Mouse (Mus musculus): ENCODE measurements around the gene Adamts2.
A peak's percentile ranks its signal among the peaks of the same experiment; 100 is the strongest.

The Adamts2 gene

DNA sequence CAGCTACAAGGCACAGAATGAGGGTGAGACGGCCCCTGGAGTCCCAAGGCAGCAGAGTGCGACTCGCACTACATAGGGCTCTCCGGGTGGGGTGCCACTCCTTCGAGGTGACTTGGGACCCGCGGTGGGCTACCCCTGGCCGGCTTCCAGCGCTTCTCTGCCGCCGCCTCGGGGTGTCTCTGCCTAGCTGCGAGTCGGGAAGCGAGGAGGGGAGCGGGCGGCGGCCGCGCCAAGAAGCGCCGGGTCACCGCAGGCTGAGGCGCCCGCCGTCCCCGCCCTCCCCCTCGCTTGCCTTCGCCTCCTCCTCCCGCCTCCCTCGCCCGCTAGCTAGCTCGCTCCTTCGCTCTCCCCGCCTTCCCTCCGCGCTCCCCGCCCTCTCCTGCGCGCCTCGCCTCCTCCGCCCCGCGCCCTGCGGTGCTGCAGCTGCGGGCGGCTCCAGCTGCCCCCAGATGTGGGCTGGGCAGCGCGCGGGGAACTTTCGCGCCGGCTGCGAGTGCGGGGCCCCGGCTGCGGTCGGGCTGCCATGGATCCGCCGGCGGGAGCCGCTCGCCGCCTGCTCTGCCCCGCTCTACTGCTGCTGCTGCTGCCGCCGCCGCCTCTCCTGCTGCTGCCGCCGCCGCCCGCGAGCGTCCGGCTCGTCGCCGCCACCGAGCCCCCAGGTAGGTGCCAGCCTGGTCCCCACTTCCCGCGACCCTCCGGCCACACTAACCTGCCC, at the start of gene Adamts2:
Gene Adamts2 (plus strand): TSS at position 444 of the 715 bp plus-strand sequence.
- peak; percentile 89 for DNase-seq

DNA sequence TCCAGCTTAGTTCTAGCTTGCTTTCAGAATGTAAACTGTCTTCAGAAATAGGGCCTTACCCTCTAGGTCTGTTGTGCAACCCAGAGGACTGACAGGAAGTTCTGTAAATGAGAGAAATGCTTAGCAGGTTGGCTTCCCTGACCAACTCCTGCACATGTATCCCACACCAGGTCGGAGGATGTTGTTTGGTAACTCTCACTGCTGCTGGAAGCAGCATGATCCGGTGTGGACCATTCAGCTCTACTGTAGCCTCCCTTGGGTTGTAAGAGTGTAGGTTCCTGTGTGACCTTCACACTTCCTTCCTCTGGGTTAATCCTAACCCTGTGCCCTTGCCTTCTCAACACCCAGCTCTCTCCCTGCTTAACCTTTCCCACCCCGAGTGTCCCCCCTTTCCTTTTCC, 44.8 kb upstream of the Adamts2 start:
- no peak for DNase-seq

DNA sequence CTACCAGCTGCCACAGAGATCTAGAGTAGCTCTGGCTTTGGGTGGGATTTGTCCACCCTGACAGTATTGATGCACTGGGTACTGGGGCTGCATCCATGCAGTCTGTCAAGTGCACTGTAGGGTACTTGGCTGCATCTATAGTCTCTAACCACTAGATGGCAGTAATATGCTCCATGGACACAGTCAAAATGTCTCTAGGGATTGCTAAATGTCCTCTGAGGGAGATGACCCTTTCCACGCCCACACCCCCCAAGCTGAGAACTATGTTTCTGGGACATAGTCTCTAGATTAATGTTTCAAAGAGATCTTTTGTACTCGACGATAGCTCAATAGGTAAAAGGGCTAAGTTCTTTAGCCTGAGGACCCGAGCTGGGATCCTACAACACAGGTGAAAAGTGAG, 42.8 kb upstream of the Adamts2 start:
- DNase-seq = peak; percentile 70

DNA sequence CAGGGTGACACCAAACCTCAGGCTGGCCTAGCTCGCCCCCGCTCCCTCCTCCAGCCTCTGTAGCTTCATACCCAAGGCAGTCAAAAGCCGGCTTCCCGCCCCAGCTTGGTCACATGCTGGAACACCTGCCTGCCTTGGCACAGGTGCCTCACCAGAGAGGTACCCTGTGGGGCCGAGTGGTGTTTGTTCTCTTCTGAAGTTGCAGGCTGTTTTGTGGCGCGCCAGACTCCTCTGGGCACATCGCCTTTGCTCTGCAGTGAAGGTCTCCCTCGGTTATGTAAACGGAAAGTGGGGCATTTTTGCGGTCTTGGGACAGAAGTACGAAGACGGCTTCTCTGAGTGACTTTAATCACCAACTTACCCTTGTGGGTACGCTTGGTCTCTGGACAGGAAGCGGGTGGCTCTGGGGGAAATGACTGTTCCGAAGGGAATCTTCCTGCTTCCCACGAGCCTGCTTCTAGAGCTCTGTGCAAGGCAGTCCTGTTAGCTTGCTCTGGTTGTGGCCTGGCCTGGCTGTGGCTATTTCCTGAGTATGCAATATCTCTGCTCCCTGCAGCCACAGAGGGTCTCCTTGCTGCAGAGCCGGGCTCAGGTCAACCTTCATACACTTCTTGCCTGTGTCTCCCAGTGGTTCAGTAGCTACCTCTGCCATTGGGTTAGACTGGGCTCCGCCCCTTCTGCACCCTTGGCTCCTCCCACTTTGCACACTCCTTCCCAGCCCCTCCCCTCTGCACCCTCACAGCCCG, 36.2 kb upstream of the Adamts2 start:
- DNase-seq = no peak

DNA sequence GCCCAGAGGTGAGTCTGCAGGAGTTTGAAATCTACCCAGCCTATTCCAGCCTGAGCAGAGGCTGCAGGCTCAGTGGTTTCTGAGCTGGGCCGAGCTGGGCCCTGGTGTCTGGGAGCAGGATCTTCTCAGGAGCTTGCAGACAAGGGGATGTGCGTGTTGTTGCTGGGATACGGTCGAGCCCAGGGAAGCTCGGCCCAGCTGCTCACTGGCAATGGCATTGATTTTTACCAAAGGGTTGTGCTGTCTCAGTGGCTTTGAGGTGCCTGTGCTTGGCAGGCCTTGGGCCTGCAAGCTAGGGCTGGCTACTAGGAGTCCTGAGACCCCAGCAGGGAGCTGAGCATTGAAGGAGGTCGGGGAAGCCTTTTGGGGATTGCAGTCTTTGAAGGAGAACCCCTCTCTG, 30.4 kb upstream of the Adamts2 start:
- DNase-seq = no peak

DNA sequence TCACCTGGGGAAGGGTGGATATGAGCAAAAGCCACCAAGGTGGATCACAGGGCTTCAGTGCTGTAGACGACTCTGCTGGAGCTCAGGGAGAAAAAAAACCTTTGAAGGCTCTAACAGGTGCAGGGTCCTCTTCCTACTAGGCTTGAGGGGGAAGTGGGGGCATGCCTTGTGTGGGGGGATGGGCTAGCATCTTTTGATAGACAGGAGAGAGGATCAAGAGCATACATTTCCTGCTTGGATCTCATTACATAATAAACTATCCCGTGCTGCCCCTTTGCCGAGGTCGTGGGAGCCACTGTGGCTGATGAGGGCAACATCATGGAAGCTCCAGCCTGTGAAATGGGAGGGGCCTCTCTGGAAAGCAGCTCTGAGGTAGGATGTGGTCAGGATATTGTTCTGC, 25.4 kb upstream of the Adamts2 start:
- DNase-seq = no peak

DNA sequence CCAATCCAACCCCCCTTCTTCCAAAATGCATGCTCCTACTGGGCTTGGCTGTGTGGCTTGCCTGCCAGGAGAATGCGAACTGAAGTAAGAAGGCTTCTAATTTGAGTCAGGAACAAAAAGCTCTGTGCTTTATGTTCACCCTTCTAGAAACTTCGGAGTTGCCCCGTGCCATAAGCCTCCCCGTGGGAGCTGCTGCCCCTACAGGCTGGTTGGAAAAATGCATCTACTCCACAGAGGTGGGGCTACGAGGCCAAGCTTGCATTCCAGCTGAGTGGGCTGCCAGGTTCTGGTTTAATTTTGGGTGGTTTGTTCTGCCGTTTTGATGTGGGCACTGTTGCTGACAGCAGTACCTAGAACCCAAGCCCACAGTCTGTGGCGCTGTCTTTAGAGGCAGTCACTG, 14.9 kb upstream of the Adamts2 start:
- DNase-seq = peak; percentile 56

DNA sequence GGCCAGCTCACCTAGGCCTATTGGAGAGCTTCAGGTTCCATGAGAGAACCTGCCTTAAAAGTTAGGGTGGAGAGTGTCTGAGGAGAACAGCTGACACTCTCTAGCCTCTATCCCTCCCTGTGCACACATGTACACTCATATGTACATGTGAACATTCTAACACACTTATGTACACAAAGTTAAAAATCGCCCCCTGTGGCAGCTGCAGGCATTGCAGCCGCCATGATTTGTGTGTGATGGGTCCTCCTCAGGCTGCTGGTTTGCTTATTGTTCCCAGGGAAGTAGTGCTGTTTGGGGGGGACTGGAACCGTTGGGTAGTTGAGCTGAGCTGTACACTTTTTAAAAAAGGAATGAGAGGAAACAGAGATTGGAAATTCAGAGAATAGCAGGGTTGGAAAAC, 14.1 kb upstream of the Adamts2 start:
- peak; percentile 76 for DNase-seq

DNA sequence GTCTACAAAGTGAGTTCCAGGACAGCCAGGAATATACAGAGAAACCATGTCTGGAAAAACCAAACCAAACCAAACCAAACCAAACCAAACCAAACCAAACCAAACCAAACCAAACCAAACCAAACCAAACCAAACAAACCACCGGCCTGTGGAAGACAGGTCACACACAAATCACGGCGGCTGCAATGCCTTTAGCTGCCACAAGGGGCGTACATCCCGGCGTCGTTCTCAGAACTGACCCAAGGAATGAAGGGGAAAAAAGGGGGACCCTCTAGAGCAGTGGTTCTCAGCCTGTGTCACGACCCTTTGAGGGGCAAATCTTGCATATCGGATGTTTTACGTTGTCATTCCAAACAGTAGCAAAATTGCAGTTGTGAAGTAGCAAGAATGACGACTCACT, 12.8 kb upstream of the Adamts2 start:
- DNase-seq = peak; percentile 48

DNA sequence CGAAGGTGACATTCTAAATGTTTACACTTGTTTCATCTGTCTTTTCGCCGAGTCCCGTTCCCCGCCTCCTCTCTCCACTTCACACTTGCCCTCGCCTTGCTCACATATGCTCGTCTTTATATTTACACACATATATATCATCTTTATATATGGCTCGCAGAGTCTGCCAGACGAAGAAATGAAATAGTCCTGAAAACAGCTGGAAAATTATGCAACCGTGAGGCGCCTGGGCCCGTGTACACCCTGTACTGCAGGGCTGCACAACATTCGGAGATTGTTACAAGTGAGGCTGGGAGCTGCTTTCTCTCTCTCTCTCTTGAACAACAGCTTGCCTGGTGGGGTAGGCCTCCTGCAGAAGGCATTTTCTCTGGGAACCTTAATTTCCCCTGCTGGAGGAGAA, 10.8 kb upstream of the Adamts2 start:
- no peak for DNase-seq

DNA sequence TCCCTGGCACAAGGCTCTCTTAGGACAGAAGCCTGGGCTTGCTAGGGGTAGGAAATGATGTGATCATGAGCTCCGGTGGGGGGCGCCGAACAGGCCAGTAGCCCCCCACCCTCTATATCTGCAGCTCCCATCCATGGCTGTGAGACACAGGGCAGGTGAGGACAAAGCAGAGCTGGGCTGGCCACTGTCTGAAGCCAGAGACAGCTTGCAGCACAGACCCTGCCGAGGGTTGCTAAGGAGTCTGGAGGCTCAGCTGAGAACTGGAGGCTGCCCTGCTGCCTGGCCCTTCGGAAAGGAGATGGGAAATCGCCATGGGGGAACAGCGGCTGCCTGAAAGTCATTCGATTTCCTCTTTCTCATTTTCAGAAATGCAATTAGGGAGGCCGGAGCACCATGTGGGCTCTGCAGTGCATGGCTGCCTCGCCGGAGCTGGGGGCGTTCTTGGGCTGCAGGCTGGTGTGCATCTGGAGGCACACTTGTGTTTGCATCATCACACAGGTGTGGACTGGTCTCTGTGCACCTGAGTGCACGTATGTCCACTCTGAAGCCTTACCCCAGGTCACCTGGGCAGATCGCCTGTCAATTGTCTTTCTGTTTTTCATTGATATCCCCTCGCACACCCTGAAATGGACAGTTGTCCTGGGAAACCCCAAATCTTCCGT, 8.9 kb upstream of the Adamts2 start:
- DNase-seq = no peak

DNA sequence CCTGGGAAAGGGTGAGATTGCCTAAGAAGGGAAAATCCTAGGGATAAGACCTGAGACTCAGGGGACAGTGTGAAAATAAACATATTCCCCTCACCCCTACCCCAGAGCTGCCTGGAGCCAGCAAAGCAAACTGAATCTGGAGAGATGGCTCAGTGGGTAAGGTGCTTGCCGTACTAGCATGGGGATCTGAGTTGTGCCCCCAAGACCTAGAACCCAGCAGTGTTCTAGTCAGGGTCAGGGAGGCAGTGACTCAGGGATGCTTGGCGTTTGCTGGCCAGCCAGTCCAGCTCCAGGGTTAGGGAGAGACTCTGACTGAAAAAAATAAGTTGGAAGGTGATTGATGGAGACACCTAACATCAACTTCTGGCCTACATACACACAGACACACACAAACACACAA, 5.3 kb upstream of the Adamts2 start:
- no peak for DNase-seq

DNA sequence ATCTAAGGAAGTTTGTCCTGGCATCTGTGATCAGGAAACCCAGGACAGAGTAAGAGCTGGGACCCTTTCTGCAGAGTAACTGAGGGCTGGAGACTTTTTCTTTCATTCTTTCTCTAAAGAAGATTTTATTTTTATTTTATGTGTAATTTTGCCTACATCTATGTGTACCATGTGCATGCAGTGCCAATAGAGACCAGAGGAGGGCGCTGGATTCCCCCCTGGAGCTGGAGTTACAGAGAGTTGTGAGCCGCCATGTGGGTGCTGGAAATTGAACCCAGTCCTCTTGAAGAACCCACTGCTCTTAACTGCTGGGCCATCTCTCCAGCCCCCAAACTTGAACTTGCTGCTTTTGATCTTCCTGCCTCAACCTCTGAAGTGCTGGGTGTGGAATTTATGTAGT, 2.7 kb upstream of the Adamts2 start:
- no peak for DNase-seq

DNA sequence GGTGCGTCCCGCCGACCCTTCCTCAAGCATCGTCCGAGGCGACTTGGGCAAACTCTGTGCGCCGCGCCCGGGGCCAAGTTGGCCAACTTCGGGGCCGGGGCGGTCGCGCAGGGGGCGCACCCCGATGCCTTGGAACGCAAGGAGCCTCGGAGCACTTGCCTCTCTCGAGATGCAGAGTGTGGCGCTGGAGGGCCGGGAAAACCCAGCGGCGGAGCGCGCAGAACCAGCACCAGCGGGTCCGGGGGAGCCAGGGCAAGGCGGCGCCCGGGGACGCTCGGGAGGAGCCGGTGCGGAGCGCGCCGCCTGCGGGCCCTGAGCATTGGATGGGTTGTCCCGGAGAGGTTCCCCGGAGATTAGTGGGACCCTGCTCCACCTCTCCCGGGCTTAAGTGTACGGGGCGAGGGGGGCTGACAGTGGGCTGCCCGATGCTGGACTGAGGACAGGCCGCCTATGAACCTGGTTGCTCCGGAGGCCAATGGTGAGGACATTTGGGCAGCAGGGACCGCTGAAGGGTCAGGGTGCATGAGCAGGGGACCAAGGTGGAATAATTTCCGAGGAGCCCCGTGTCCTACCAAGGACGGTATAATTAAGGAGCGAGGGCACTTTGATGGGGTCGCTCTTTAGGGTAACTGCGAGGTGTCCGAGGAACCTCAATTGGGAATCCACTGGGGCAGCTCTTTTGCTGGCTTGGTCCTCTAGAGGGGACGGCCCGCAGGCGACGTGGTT, 635 bp downstream of the Adamts2 start:
- DNase-seq = peak; percentile 53

DNA sequence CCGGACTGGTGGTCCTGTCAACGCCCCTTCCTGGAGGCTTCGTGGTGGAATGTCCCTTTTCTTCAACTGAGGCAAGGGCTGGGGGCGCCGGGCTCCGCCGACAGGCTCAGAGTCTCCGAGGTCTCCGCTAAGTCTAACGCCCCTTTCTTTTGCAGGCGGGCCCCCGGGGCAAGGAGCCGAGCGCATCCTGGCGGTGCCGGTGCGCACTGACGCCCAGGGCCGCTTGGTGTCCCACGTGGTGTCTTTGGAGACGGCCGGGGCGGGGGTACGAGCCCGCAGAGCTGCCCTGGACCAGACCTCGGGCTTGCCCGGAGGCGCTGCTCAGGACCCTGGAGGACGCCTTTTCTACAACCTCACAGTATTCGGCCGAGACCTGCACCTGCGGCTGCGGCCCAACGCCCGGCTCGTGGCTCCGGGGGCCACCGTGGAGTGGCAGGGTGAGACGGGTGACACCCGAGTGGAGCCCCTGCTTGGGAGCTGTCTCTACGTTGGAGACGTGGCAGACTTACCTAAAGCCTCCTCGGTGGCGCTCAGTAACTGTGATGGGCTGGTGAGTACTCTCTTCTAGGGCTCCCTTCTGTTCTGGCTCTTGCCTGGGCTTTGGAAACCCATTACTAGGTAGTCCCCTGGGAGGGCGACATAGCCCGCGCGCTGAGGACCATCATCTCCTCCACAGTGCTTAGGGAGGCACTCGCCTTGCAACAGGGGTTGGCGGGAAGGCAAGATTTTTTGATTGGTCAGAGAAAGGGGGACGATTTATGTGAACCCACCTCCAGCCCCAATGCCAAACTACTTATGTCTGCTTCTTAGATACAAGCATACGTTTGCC, 1.4 kb downstream of the Adamts2 start:
- DNase-seq = peak; percentile 75

DNA sequence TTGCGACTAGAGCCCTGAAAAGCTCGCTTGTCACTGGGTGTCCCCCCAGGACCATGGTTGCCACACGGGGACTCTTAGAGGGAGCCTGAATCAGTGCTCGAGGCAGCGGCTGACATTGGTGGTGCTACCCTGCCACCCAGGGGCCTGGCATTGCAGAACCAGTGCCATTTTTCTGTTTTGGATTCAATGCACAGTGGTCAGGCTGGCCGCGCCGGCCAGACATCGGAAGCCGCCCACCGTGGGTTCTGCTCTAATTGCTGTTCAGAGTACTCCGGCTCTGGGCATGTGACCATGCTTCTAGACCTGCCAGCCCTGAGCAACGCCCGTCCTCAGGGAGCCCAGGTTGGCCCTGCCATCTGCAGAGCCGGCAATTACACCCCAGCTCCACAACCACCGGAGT, 2.5 kb downstream of the Adamts2 start:
- no peak for DNase-seq

DNA sequence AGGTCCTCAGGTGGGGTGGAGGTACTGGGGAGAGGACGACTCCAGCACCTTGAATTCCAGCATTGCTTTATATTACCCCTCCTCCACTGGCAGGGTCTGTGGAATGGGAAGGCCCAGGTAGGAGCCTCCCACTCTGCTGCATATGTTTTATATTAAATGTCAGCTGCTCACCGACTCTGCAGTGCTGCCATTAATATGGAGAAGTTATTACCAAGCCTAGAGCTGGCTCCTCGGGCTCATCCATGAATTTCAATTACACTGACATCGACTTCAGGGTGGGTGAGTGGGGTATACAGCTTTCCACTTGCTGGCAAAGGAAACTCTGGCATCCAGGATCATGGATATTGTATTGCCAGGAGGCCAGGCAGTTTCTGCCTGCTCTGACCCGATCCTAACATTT, 9.3 kb downstream of the Adamts2 start:
- DNase-seq = no peak

DNA sequence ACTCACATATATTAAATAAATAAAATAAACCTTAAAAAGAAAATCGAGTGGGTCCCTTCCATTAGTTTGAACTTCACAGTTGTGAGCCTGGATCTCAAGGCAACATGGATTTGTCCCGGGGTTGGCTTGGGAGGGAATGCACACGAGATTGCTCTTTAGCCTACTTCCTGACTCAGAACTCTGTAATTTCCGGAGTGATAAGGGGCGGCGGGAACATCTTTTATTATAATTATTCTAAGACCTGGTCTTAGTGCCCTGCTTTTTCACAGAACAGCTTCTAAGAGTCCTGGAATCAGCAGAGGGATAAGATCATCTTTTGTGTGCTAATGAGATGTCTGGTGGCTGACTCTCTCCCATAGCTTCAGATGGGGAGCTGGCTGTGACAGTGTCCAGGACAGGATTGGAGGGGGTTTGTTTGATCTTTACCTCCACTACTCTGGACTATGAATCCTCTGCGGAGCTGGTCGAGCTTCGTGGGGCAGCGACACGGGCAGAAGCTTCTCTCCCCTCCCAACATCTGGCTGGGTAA, 15.2 kb downstream of the Adamts2 start:
- no peak for DNase-seq

DNA sequence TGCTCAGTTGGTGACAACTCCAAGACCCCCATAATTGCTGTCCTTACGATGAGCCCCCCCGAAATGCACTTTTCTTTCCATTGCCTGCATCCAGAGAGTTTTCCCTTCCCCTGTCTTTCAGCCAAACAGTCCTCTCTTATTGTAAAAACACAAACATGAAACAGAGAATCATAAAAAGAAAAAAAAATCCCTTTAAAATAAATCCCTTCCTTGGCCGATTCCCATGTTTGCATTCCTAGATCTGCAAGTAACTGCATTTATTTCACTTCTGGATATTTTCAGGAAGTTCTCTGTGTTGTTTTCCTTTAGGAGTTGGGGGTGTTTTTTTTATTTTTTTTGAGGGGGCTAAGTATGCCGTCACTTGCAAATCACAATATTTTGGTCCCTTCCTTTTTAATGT, 19.0 kb downstream of the Adamts2 start:
- no peak for DNase-seq

DNA sequence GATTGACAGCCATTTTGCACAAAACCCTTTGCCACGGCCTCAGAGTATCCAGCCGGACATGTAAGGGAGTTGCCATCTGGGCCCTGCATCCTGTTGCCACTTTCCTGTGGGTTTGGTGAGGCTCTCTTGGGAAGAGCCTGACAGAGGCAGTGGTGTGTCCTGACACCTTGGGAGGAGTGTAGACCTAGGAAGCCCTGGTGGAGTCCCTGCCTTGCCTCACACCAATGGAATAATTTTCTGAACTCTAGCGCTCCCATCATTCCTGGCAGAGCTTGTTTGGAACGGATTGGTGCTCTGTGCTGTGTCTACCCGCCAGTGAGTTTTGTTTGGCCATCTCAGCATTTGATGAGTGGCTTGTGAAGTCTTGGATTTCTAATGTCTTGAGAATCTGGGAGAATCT, 19.5 kb downstream of the Adamts2 start:
- DNase-seq = no peak

DNA sequence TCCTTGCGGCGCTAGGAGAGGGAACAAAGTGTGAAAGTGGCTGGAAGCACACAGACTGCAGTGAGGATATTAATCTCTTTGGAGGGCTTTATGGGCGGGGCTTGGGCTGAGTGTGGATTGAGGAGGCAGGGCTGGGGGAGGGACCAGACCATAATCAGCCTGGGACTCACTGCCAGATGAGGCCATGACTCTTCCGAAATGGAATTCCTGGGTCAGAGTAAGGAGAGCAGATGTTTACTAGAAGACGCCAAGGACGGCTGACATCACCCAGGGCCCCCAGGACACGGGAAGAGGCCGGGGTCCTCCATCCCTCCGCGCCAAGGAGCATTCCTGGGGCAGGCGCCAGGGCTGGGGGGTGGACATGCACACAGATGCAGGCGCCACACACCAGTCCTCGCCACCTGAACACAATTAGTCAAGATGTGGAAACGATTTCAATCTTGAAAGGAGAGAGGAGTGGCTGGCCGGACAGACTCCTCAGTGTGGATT, 20.4 kb downstream of the Adamts2 start:
- peak; percentile 80 for DNase-seq

DNA sequence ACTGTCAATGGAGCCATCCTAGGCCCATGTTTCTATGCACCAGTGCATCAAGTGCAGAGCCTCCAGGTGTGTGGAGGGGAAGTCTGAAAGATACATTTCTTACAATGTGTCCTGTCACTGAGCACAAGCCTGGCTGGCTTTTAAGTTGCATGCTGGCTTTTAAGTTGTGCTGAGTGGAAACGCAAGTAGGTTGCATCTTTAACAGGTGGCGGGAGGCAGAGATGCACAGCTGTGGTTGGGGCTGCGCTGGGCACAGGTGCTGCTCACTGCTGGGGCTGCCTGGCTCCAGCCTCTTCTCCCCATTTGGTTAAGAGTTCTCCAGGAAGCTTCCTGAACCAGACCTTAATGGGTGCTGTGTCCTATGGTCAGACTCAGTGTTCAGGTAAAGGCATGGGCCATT, 21.9 kb downstream of the Adamts2 start:
- no peak for DNase-seq

Data from embryo, embryonic 11 days (tissue).